Mouse (Mus musculus): ENCODE measurements around the gene Hbs1l.
"Not testable (repeated sequence)": the region's sequence is repeated elsewhere in the genome, so short reads cannot be mapped to it uniquely, and the experiment has no call there.

DNA sequence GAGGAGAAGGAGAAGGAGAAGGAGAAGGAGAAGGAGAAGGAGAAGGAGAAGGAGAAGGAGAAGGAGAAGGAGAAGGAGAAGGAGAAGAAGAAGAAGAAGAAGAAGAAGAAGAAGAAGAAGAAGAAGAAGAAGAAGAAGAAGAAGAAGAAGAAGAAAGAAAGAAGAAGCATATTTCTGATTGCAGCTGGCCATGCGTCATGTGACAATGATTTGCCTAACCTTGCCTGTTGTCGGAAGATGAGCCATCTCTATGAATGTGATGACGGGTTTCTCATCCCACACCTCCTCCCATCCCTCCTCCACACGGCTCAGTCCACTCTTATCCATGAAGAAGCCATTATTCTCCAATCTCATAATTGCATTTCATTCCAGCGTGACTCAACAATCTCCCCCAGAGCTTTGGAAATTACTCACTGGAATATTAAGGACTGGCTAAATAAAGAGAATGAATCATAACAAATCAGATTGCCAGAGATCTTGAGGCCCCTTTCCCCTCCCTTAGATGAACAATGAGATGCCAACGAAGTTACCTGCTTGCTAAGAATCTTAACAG, 103.2 kb downstream of the Hbs1l start:
- not testable (repeated sequence) for TF ChIP-seq ZKSCAN1 (IDR thresholded peaks at IDR 0.05; ENCODE audit: low read depth, low read length); CTCF (IDR thresholded peaks at IDR 0.05 in 2 of 3, conservative IDR thresholded peaks at IDR 0.05 in 1 of 3; ENCODE audit: control insufficient read depth in 1 of 3, insufficient read depth in 1 of 3, low read depth in 2 of 3, low read length in 3 of 3, poor library complexity in 1 of 3, severe bottlenecking in 1 of 3); POLR2A (IDR thresholded peaks at IDR 0.05; ENCODE audit: control insufficient read depth in 1 of 2, insufficient read depth in 1 of 2, low read depth in 1 of 2, low read length in 2 of 2, poor library complexity in 1 of 2); CHD2 (IDR thresholded peaks at IDR 0.05; ENCODE audit: low read length); E2F4 (IDR thresholded peaks at IDR 0.05; ENCODE audit: borderline replicate concordance, low read depth, low read length); TAL1 (IDR thresholded peaks at IDR 0.05; ENCODE audit: low read length)

Data from MEL (cell line).